Comparison of ENCODE assay signal across 9 mouse cellular contexts in the genomic region with DNA sequence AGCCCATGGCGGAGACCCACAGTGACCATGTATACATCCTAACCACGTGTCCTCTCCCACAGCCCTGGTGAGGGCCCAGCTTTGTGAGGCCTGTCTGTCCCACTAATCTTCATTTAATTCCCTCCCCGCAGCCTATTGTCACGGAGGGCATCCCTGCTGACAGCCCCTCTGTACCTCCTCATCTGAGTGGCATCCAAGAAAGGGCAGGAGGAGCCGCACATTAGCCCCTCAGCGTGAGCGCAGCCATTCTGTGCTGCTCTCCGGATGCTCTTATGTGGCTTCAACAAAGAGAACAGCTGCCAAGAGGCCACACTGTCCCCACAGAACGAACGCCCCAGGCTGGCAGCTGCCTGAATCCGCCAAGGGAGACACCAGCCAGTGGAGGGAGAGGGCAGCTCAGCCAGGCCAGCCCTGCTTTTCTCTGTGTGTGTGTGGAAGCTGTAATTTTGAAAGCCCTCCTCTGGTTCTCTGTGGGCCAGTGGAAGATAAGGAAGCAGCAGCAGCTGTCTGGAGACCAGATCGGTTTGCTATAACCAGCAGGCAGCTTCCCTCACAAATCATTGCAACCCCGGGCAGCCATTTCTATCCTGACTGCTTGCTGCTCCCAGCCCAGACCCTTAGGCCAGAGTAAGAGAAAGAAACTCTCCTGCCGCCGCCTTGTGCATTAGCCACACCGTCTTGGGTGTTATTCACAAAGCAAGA.
A peak's percentile ranks its signal among the peaks of the same experiment; 100 is the strongest.
DNase-seq lines count a peak whose midpoint lies in the region; ATAC-seq and TF ChIP-seq lines count a peak whose summit lies in the region.
"Had no signal": no experiment of that assay in that cellular context is flagged by ENCODE, and none has a peak within 500 bp of the region (broad histone marks: within the 10 kb centered on the region; RNA-seq: fewer than 3 reads in every experiment).

No protein-coding gene starts in this region.

- no peak for DNase-seq in kidney, postnatal 4 days
- peak; percentile 90 for DNase-seq in embryonic facial prominence, embryonic 14.5 days (ENCODE audit: low spot score)
- peak; percentile 52 for DNase-seq in limb, embryonic 14.5 days (ENCODE audit: low spot score)
- DNase-seq in thymus, adult 2 months = peak; percentile 54
- no peak for DNase-seq in spleen, adult 18-20 months
- DNase-seq in right cerebral cortex, postnatal 36 days (ENCODE audit: low spot score in 2 of 2) = no peak
- DNase-seq in gastrocnemius, adult 18-20 months (ENCODE audit: low spot score) = no peak
- DNase-seq: cerebellum, adult 11-12 months had no signal

- no peak for TF ChIP-seq CTCF in thymus, adult 2 months (IDR thresholded peaks at IDR 0.05; ENCODE audit: borderline replicate concordance, control insufficient read depth, extremely low read depth, insufficient read depth, low read length, poor library complexity)

- H3K36me3 ChIP-seq in kidney, embryonic 14.5 days (ENCODE audit: control insufficient read depth, insufficient read depth, low read length) = peaks cover 23% of the 10 kb centered on the region; the same call in 1 of the 2 replicates
- peaks cover 29% of the 10 kb centered on the region for H3K36me3 ChIP-seq in embryonic facial prominence, embryonic 14.5 days (ENCODE audit: control insufficient read depth, insufficient read depth, low read length)
- H3K36me3 ChIP-seq in limb, embryonic 14.5 days (ENCODE audit: control insufficient read depth, insufficient read depth, low read length) = peaks cover 30% of the 10 kb centered on the region
- no peaks in the 10 kb centered on the region for H3K36me3 ChIP-seq in thymus, adult 2 months (ENCODE audit: control insufficient read depth, insufficient read depth, low read length)

- no peak overlapping the region for H3K4me2 ChIP-seq in kidney, embryonic 14.5 days (replicated peaks; ENCODE audit: low read depth, low read length)
- H3K4me2 ChIP-seq in embryonic facial prominence, embryonic 14.5 days (ENCODE audit: low read depth, low read length) = no peak overlapping the region
- no peak overlapping the region for H3K4me2 ChIP-seq in limb, embryonic 14.5 days (replicated peaks; ENCODE audit: low read depth, low read length, severe bottlenecking)

- no peaks in the 10 kb centered on the region for H3K27me3 ChIP-seq in kidney, embryonic 14.5 days (ENCODE audit: control insufficient read depth, insufficient read depth, low read length)
- no peaks in the 10 kb centered on the region for H3K27me3 ChIP-seq in embryonic facial prominence, embryonic 14.5 days (replicated peaks; ENCODE audit: control insufficient read depth, insufficient read depth, low read length)
- H3K27me3 ChIP-seq in limb, embryonic 14.5 days (ENCODE audit: control insufficient read depth, insufficient read depth, low read length) = no peaks in the 10 kb centered on the region
- no peaks in the 10 kb centered on the region for H3K27me3 ChIP-seq in thymus, adult 2 months (ENCODE audit: control insufficient read depth, insufficient read depth, low read length)

- peaks cover 36% of the 10 kb centered on the region for H3K4me1 ChIP-seq in kidney, embryonic 14.5 days (ENCODE audit: control insufficient read depth, insufficient read depth, low read length)
- H3K4me1 ChIP-seq in embryonic facial prominence, embryonic 14.5 days (ENCODE audit: control insufficient read depth, insufficient read depth, low read length) = peaks cover 15% of the 10 kb centered on the region
- peaks cover 6% of the 10 kb centered on the region for H3K4me1 ChIP-seq in limb, embryonic 14.5 days (ENCODE audit: control insufficient read depth, insufficient read depth, low read length)
- peaks cover 27% of the 10 kb centered on the region for H3K4me1 ChIP-seq in thymus, adult 2 months (replicated peaks; ENCODE audit: control insufficient read depth, insufficient read depth, low read length)

- no peak overlapping the region for H3K4me3 ChIP-seq in kidney, embryonic 14.5 days (ENCODE audit: low read length)
- H3K4me3 ChIP-seq in embryonic facial prominence, embryonic 14.5 days (ENCODE audit: low read depth, low read length) = no peak overlapping the region
- no peak overlapping the region for H3K4me3 ChIP-seq in limb, embryonic 14.5 days (replicated peaks; ENCODE audit: low read length)
- no peak overlapping the region for H3K4me3 ChIP-seq in thymus, adult 2 months (ENCODE audit: control insufficient read depth, insufficient read depth, low read length)

- 58% methylated on average over 16 of the region's 16 CpGs for WGBS in kidney, embryonic 14.5 days
- 41% methylated on average over 16 of the region's 16 CpGs for WGBS in embryonic facial prominence, embryonic 14.5 days
- WGBS in limb, embryonic 14.5 days = 59% methylated on average over 16 of the region's 16 CpGs
- WGBS in thymus, adult 2 months = 44% methylated on average over 16 of the region's 16 CpGs

- no peak overlapping the region; the same call in 1 of the 2 replicates for H3K9ac ChIP-seq in kidney, embryonic 14.5 days (ENCODE audit: low read depth, low read length)
- H3K9ac ChIP-seq in embryonic facial prominence, embryonic 14.5 days (ENCODE audit: low read depth, low read length) = 0 out of 2 replicates have a peak overlapping the region, but pooled peaks have one; percentile 5
- no peak overlapping the region for H3K9ac ChIP-seq in limb, embryonic 14.5 days (ENCODE audit: low read depth, low read length, severe bottlenecking)

- ATAC-seq in kidney, embryonic 14.5 days (ENCODE audit: low FRiP score, low TSS enrichment) = no peak; the same call in 1 of the 2 replicates
- ATAC-seq in embryonic facial prominence, embryonic 14.5 days (ENCODE audit: low read depth) = peak; percentile 81
- ATAC-seq in limb, embryonic 14.5 days (ENCODE audit: low FRiP score, low read depth) = peak; percentile 83

- H3K9me3 ChIP-seq in kidney, embryonic 14.5 days (ENCODE audit: control insufficient read depth, low read length) = no peaks in the 10 kb centered on the region
- no peaks in the 10 kb centered on the region for H3K9me3 ChIP-seq in embryonic facial prominence, embryonic 14.5 days (ENCODE audit: control insufficient read depth, low read length)
- H3K9me3 ChIP-seq in limb, embryonic 14.5 days (ENCODE audit: control insufficient read depth, low read length) = no peaks in the 10 kb centered on the region

- no peak for TF ChIP-seq POLR2A in limb, embryonic 14.5 days (IDR thresholded peaks at IDR 0.05; ENCODE audit: borderline replicate concordance, extremely low read depth, insufficient read depth, insufficient read length)
- no peak for TF ChIP-seq POLR2A in thymus, adult 2 months (IDR thresholded peaks at IDR 0.05; ENCODE audit: control insufficient read depth, extremely low read depth, insufficient read depth, low read length, poor library complexity)

- peak overlapping the region; percentile 47; the same call in 1 of the 2 replicates for H3K27ac ChIP-seq in kidney, embryonic 14.5 days (ENCODE audit: low read depth, low read length)
- H3K27ac ChIP-seq in embryonic facial prominence, embryonic 14.5 days (replicated peaks; ENCODE audit: low read depth, low read length) = peak overlapping the region; percentile 82
- peak overlapping the region; percentile 48 for H3K27ac ChIP-seq in limb, embryonic 14.5 days (replicated peaks; ENCODE audit: low read depth, low read length)
- no peak overlapping the region for H3K27ac ChIP-seq in thymus, adult 2 months (ENCODE audit: control insufficient read depth, insufficient read depth, low read length)

Comparison
In these comparisons a context has a peak if more than half of its experiments do, and no peak if none do; other contexts are left out.
1. DNase-seq: peak in embryonic facial prominence, embryonic 14.5 days (single experiment), limb, embryonic 14.5 days (single experiment) and thymus, adult 2 months (single experiment); none in kidney, postnatal 4 days (0 of 2), spleen, adult 18-20 months (0 of 2), right cerebral cortex, postnatal 36 days (0 of 2) and gastrocnemius, adult 18-20 months (single experiment).